Mouse (Mus musculus) cerebral cortex, adult 2 months (tissue): ENCODE measurements around the gene Zfp428.

ENCODE experiments used
- WGBS: fragments of 180-500 bp; shearing (Covaris S2); methylation state at CpG from one replicate; pipeline ENCODE4 v1.1.7; 2018; 5-methylcytosine and 5-hydroxymethylcytosine counted together

Gene Zfp428

DNA sequence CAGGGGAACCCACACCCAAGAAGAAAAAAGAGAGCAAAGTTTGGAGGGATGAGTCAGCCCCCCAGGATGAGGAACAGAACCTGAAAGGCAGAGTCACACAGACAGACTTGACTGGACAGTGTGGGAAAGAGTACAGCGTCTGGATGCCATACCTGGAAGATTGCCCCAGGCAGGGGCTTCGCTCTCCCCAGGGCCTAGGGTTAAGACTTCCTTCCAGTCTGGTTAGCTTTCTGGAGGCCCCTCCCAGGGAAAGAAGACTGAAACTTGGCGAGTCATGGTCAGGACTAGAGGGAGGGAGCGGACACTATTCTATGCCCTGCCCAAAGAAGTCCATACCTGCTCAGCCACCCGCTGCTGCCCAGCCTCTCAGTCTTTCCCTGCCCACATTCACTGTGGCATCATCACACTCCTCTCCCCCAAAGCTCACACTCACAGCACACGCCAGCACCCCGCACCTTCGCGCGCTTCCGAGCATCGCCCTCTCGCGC lies 25.8 kb upstream of the Zfp428 start:
- WGBS: 12% methylated on average over 14 of the region's 14 CpGs

GRCm38 (mm10) chr7:24481474-24482207 lies 25.2 kb upstream of the Zfp428 start, which contains the start of gene Cadm4:
Gene Cadm4 (plus strand): TSS chr7:24482023.
- WGBS: 1% methylated on average over 83 of the region's 83 CpGs

- WGBS: 2% methylated on average over 31 of the region's 38 CpGs
Measured at GRCm38 (mm10) chr7:24482208-24483020, 24.4 kb upstream of the Zfp428 start.

- 34% methylated on average over 6 of the region's 6 CpGs for WGBS
Measured at GRCm38 (mm10) chr7:24483291-24483690, 23.5 kb upstream of the Zfp428 start.

DNA sequence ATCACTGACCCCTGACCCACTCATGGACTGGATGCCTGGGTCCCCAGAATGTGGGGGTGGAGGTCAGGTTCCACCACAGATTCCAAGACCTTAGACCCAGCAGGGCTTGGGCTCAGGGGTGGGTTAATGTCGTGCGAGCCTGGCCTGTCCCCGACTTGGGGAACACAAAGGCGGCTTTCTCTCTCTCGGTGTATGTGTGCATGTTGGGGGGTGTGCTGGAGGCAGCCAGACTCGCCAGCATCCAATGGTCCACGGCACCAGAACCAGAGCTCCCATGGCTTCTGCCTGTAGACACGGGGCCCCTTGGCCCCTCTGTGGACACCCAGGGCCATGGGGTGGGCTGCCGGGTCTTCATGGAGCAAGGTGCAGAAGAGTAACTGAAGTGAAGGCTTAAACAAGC lies 21.3 kb upstream of the Zfp428 start:
- 40% methylated on average over 9 of the region's 9 CpGs for whole genome bisulfite sequencing

DNA sequence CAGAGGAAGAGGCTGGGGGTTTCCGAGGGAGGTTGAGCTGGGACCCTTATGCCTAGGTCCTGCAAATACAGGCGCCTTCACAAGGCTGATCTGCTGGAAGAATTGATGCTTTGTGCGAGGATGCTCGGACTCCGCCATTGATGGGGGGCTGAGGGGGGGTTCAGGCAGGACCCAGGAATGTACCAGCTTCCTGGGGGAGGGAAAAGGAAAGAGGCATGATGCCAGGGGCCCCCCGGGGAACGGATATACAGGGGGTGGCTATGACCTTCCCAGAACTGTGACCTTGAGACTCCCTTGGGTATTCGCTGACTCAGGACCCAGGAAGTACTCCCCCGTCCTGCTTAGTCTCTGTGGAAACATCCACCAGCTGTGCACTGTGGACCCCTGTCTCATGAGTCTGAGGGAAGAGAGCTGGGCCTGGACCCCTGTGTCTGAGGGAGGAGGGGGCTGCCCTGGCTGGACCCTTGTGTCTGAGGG lies 20.1 kb upstream of the Zfp428 start:
- 29% methylated on average over 9 of the region's 9 CpGs for WGBS

GRCm38 (mm10) chr7:24487403-24487802 lies 19.4 kb upstream of the Zfp428 start:
- 22% methylated on average over 3 of the region's 3 CpGs for WGBS

- 73% methylated on average over 8 of the region's 8 CpGs for WGBS
Measured at GRCm38 (mm10) chr7:24488303-24488702, 18.5 kb upstream of the Zfp428 start.

DNA sequence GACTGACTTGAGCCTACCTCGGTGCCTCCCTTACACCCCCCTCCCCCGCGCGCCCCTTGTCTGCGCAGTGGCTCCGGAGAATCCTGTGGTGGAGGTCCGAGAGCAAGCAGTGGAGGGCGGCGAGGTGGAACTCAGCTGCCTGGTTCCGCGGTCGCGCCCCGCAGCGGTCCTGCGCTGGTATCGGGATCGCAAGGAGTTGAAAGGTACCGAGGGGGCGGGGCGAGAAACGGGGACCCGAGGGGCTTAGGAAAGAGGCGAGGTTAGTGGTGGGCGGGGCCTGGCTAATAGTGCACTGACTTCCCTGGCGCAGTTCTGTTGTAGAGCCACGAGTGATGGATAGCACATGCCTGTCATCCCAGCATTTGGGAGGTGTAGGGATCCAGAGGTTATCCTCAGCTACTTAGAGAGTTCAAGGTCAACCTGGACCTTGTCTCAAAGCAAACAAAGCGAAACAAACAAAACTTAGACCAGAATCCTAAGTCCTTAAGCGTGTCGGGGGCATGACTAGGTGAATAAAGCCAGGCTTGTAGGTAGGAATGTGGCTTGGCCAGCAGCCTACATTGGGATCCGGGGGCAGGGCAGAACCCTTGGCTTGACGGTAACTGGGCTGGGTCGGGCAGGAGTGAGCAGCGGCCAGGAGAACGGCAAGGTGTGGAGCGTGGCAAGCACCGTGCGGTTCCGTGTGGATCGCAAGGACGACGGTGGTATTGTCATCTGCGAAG lies 6.8 kb upstream of the Zfp428 start:
- WGBS: 46% methylated on average over 43 of the region's 43 CpGs

GRCm38 (mm10) chr7:24500929-24501328 lies 5.9 kb upstream of the Zfp428 start:
- WGBS: 47% methylated on average over 7 of the region's 7 CpGs

DNA sequence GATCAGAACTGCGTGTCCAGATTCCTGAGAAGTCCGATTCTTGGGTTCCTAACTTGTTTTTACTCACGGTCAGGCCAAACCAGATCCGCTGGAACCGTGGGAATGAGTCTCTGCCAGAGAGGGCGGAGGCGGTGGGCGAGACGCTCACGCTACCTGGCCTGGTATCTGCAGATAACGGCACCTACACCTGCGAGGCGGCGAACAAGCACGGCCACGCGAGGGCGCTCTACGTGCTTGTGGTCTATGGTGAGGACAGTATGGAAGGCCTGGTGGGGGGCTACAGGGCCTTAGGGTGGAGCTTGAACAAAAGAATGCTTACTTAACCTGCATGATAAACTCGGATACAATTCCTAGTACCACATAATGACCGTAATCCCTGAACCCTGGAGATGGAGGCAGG lies 5.3 kb upstream of the Zfp428 start:
- WGBS: 54% methylated on average over 21 of the region's 21 CpGs

DNA sequence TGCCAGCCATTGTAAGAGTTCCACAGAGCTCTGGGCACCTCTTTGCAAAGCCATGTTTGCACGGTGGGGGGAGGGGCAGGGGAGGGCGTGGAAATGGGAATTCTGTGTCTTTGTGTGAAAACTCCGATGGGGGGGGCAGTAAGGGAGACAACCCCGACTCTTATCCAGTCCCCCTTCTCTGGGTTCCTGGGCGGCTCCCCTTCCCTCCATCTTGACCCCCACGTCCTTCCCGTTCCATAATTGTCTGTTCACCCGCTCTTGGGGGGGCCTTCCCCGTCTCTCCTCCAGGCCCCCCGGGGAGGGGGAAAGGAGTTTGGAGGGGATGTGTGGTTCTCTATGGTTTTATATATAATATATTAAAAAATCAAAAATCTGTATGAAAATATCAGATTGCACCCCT lies 2.8 kb upstream of the Zfp428 start:
- WGBS: 25% methylated on average over 10 of the region's 10 CpGs

DNA sequence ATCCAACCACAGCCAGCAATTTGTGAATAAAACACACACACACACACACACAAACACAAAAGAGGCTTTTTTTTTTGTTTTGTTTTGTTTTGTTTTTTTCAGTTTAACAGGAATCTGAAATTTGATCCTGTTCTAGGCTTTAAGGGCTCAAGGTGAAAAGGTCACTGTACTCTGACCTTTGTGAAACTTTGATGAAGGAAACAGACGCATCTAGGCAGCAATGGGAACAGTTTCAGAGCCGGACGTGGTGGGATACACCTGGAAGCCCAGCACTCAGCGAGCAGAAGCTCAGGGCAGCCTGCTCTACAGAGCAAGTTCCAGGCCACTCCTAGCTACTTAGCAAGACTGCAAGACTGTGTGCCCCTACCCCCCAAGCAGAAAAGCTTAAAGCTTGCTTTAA lies 1.9 kb upstream of the Zfp428 start:
- WGBS: 40% methylated on average over 4 of the region's 4 CpGs

DNA sequence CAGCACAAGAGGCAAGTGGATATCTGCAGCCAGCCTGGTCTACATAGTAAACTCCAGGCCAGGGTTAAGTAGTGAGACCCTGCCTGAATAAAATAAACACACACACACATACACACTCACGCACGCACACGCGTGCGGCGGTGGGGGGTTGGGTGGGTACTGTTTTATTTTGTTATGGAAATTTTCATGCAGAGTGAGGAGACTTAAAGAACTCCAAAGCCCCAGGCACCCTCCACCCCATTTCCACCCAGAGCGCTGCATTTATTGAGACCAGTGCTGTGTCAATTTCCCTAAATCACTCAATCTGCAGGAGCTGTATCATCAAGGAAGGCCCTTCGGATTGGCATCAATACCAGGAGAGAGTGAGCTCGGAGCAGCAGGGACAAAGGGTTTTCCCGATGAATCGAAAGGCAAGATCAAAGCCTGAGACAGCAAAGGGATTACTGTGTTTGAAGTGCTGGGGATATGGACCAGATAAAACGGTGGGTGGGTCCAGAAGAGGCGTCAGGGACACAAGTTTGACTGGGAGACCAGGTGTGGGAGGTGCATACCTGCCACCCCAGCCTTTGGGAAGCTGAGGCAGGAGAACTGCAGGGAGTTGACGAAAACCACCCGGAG lies 1.2 kb upstream of the Zfp428 start:
- WGBS: 15% methylated on average over 15 of the region's 15 CpGs

- whole genome bisulfite sequencing: 8% methylated on average over 3 of the region's 3 CpGs
Measured at GRCm38 (mm10) chr7:24506065-24506459, 744 bp upstream of the Zfp428 start.

- 2% methylated on average over 12 of the region's 12 CpGs for WGBS
Measured at GRCm38 (mm10) chr7:24506476-24506837, 349 bp upstream of the Zfp428 start.

GRCm38 (mm10) chr7:24507726-24508114 lies 914 bp downstream of the Zfp428 start:
- 1% methylated on average over 20 of the region's 20 CpGs for WGBS

- 83% methylated on average over 7 of the region's 7 CpGs for WGBS
Measured at GRCm38 (mm10) chr7:24512355-24512754, 5.5 kb downstream of the Zfp428 start, which contains the start of gene AC161166.1. Gene AC161166.1 (minus strand): TSS chr7:24512455.

- 64% methylated on average over 8 of the region's 8 CpGs for WGBS
Measured at GRCm38 (mm10) chr7:24516319-24516718, 9.5 kb downstream of the Zfp428 start.

DNA sequence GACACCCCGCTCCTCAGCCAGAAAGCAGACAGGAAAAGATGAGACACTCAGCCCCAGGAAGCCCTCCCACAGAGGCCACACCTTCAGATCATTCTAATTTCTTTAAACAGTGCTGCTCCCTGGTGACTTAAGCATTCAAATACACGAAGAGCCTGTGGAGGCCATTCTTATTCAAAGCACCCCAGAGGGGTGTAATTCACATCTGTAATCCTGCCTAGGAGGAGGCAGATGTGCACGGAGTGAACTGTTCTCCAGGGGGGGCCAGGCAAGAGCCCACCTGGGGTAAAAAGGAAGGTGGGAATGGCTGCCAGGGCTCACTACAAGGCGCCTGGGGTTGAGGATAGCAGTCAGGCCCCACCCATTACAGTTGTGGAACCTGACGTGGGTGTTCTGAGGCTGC lies 10.3 kb downstream of the Zfp428 start:
- 33% methylated on average over 5 of the region's 5 CpGs for WGBS

GRCm38 (mm10) chr7:24517654-24518053 lies 10.8 kb downstream of the Zfp428 start:
- WGBS: 23% methylated on average over 6 of the region's 6 CpGs

GRCm38 (mm10) chr7:24519130-24519529 lies 12.3 kb downstream of the Zfp428 start:
- WGBS: 45% methylated on average over 3 of the region's 3 CpGs
